Mouse (Mus musculus): Measurements from ENCODE around the gene Med14.

The Med14 gene

GRCm38 (mm10) chrX:12653879-12654278 lies 108.0 kb downstream of the Med14 start:
- no peak for DNase-seq

DNA sequence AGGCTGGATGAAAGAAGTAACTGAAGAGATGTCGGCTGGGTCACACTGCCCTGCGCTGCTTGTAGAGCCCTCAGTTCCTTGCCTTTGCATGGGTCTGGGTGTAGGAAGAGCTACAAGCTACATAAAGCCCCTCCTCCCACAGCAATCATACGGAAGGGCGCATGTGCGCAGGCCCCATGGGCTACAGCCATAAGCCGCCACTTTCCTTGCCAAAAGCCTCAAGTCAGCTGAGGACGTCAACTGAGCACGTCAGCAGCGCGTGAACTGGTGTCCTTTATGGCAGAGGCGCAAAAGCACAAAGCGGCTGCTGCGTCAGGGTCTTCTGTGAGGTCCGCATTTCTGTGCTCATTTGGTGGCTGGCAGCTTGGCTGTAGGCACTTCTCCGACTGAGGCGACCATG lies 110.0 kb downstream of the Med14 start:
- no peak for DNase-seq

- no peak for DNase-seq
These were observed 116.2 kb downstream of the Med14 start for GRCm38 (mm10) chrX:12645531-12646304.

GRCm38 (mm10) chrX:12644976-12645375 lies 116.9 kb downstream of the Med14 start:
- no peak for DNase-seq
